Mouse (Mus musculus) heart, embryonic 13.5 days (tissue): ENCODE data around the gene Olfr702. TPM values are rescaled to one million over a fixed set of nuclear protein-coding genes. Genes with fewer than 3 reads are reported as not detected.

ENCODE experiments used
- polyA plus RNA-seq: library from polyadenylated mRNA; unstranded; fragments of >200 nt; fragmentation: Nextera tagmentation; extraction: Ambion mirVana; gene quantifications from 2 replicates; pipeline ENCODE4 v1.2.1, GENCODE M21; 2015

Gene Olfr702
- polyA plus RNA-seq, 1 experiment from 2014 or later: not detected

Other genes starting within 250 kb of the Olfr702 start
- gene Olfr693, start 153.3 kb downstream of the Olfr702 start, polyA plus RNA-seq: not detected in 2 replicates
- gene Olfr694, start 142.1 kb downstream of the Olfr702 start, polyA plus RNA-seq: not detected in 2 replicates
- not detected in 2 replicates for gene Olfr695, start 117.5 kb downstream of the Olfr702 start, polyA plus RNA-seq
- gene Olfr697, start 91.5 kb downstream of the Olfr702 start, polyA plus RNA-seq: not detected in 2 replicates
- gene Olfr698, start 78.5 kb downstream of the Olfr702 start, polyA plus RNA-seq: not detected in 2 replicates
- not detected in 2 replicates for gene Olfr699, start 40.7 kb downstream of the Olfr702 start, polyA plus RNA-seq
- not detected in 2 replicates for gene Olfr700, start 25.1 kb downstream of the Olfr702 start, polyA plus RNA-seq
- gene Olfr701, start 19.8 kb downstream of the Olfr702 start, polyA plus RNA-seq: not detected in 2 replicates
- gene Olfr703, start 9.5 kb upstream of the Olfr702 start, polyA plus RNA-seq: not detected in 2 replicates
- gene Olfr704, start 29.3 kb upstream of the Olfr702 start, polyA plus RNA-seq: not detected in 2 replicates
- not detected in 2 replicates for gene Olfr705, start 43.0 kb upstream of the Olfr702 start, polyA plus RNA-seq
- not detected in 2 replicates for gene Olfr706, start 54.3 kb upstream of the Olfr702 start, polyA plus RNA-seq
- gene Olfr707, start 67.3 kb upstream of the Olfr702 start, polyA plus RNA-seq: not detected in 2 replicates
- not detected in 2 replicates for gene Olfr1532-ps1, start 74.1 kb upstream of the Olfr702 start, polyA plus RNA-seq
- gene Olfr709-ps1, start 98.3 kb upstream of the Olfr702 start, polyA plus RNA-seq: not detected in 2 replicates
- not detected in 2 replicates for gene Olfr710, start 114.4 kb upstream of the Olfr702 start, polyA plus RNA-seq
- gene Olfr6, start 130.0 kb upstream of the Olfr702 start, polyA plus RNA-seq: not detected in 2 replicates
- gene Olfr711, start 141.6 kb upstream of the Olfr702 start, polyA plus RNA-seq: not detected in 2 replicates
- not detected in 2 replicates for gene Olfr2, start 172.2 kb upstream of the Olfr702 start, polyA plus RNA-seq
- not detected in 2 replicates for gene Olfr713, start 197.3 kb upstream of the Olfr702 start, polyA plus RNA-seq
- gene Olfr714, start 237.1 kb upstream of the Olfr702 start, polyA plus RNA-seq: not detected in 2 replicates